Mouse (Mus musculus) regulatory T cell (primary cell): ENCODE data around the gene Map3k21.

ENCODE experiments used
- in situ Hi-C: fragments of 300-600 bp; cut with MboI, MseI; formaldehyde crosslinking; loops from one replicate; pipeline ENCODE4 v1.15.1; 2025; ENCODE audit warnings: high pct_unique_total_duplicates

Map3k21 gene

GRCm38 (mm10) chr8:125914386-125914785, 4.1 kb downstream of the Map3k21 start:
- in situ Hi-C loops, result no loop called here

DNA sequence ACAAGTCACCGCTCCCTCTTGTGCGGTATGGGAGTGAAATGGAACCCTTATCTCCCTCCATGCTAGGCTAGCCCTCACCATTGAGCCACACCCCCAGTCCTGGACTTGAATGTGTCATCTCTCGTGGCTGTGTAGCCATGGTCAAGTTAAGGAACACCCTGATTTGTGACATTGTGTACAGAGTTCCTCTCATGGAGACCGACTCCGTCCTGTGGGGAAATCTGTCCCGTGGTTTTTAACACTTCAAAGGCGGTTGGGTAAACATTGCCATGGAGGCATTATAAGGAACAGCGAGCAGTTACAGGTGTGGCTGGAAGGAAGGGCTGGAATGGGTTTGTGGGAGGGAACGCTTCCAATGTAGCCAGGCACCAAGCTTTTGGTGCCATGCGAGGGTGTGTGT, 6.8 kb downstream of the Map3k21 start:
- in situ Hi-C loops, result no loop called here

GRCm38 (mm10) chr8:125918719-125919118, 8.5 kb downstream of the Map3k21 start:
- in situ Hi-C loops, result no loop called here

DNA sequence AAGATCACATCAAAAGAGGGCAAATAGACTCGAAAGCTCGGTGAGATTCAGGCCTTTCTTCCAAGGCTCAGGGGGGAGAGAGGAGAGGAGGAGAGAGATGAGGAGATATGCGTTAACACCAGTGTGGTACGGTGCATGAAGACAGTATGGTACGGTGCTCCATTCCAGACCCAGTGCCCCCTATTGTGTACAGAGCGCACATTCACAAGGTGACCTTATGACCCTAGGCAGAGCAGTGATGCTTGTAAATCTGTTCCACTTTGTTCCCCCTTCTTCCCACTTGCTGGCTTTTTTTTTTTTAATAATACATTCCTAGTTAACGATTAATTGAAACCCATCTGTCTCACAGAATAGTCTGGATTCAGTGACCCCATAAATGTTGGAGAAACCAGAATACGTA, 9.3 kb downstream of the Map3k21 start:
- in situ Hi-C loops, result no loop called here

GRCm38 (mm10) chr8:125920281-125920680, 10.0 kb downstream of the Map3k21 start:
- in situ Hi-C loops, result no loop called here

DNA sequence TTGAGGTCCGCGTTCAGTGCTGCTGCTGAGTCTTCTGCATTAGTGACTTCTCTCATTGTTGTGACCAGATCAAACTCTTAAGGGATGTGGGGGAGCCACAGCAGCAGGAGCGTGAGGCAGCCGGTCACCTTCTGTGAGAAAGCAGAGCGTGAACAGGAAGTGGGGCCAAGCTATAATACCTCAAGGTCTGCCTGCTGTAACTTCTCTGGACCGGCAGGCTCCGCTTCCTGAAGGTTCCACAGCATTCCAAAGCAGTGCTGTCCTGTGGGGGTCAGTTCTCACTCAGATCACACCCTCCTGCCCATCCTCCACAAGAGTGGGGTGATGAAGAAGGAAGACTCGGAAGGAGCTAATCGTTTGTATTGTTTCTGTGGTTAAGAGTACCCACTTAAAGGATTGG, 10.5 kb downstream of the Map3k21 start:
- in situ Hi-C loops, result no loop called here

- in situ Hi-C loops, result no loop called here
Observed at GRCm38 (mm10) chr8:125922333-125922732, 12.1 kb downstream of the Map3k21 start.

- in situ Hi-C loops, result no loop called here
Observed at GRCm38 (mm10) chr8:125926636-125927035, 16.4 kb downstream of the Map3k21 start.

DNA sequence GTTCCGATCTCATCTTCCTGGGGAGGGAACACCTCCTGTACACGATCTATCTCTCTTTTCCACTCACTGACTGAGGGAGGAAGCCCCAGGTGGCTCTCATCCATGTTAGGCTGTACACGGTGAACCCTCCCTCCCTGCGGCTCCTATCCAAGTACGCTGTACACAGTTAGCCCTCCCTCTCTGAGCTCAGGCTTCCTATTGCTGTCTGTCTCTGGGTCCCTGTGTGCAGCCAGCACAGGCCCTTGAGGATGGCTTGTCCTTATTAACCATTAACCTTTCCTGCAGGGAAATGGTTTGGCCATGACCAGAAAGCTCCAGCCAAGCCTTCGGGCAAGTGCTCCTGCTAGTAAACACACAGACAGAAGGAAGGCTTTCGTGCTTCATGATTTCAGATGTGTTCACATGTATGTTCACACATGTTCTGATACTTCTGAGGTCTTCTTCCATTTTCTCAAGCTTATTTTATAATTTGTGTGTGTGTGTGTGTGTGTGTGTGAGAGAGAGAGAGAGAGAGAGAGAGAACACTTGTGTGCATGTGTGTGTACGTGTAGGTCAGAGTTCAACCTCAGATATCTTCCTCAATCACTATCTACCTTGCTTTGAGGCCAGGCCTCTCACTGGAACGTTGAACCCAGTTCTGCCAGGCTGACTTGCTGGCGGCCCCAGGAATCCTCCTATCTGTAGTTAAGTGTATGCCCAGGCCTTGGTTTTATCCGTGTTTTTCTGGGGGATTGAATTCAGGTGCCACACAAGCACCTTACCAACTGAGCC, 20.2 kb downstream of the Map3k21 start:
- in situ Hi-C loops, result no loop called here

- in situ Hi-C loops, result no loop called here
Observed at GRCm38 (mm10) chr8:125931822-125932221, 21.6 kb downstream of the Map3k21 start.

DNA sequence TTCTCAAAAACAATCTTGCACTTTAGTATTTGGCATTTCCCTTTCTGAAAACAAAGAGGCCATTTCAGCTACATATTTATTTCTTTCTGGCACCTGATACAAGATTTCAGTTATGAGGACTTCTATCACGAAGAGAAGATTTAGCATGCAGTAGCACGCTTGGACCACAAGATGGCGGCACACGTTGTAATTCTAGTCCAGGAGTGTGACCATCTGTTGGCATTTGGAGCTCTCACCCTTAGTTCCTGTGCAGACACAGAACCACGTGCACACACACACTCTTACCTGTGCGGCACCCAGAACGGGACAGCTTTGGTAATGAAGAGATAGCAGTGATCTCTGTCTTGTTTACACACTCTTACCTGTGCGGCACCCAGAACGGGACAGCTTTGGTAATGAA, 25.4 kb downstream of the Map3k21 start:
- in situ Hi-C loops, result no loop called here

GRCm38 (mm10) chr8:125944511-125944910, 34.3 kb downstream of the Map3k21 start:
- in situ Hi-C loops, result no loop called here

DNA sequence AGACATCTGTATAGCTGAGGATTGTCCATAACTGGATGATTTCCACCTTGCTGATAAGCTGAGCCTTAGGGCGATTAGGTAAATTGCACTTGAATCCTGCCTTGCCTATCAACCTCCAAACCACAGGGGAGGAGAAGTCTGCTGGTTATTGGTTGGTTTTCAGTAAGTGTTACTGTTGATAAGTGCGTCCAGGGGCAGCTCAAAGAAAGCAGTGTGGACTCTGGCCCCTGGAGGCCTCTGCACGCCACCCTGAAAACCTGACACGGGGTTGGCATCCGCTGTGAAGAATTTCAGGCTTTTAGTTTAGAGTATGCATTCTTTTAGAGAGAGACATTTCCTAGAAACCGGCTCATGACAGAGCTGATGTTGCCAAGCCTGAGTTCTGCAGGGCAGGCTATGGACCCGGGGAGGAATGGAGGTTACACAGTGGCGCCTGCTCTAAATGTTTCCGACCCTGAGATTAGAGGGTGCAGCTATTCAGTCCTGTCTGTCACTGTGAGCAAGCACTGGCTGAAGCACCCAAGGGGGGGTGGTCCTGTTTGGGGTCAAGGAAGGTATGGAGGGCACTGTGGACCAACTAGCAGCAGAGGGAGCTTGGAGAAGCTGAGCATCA, 38.6 kb downstream of the Map3k21 start:
- in situ Hi-C loops, result no loop called here

- in situ Hi-C loops, result no loop called here
Observed at GRCm38 (mm10) chr8:125950007-125950940, 40.0 kb downstream of the Map3k21 start.

DNA sequence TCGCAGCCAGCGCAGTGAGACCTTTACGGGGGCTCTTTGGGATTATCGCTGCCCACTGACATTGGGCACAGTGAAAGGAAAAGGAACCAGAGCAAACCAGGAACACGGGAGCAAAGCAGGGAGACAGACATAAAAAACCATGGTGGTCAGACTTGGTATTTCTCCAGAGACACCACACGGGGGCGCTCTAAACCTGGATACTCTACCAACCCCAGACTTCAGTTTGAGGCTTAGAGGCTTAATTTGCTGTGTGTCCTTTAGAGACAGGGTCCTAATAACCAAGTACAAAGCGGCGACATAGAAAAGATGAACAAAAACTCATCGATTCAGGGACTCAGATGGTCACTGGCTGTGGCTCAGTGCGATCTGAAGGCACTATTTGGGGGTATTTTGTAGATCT, 45.4 kb downstream of the Map3k21 start:
- in situ Hi-C loops, result no loop called here

DNA sequence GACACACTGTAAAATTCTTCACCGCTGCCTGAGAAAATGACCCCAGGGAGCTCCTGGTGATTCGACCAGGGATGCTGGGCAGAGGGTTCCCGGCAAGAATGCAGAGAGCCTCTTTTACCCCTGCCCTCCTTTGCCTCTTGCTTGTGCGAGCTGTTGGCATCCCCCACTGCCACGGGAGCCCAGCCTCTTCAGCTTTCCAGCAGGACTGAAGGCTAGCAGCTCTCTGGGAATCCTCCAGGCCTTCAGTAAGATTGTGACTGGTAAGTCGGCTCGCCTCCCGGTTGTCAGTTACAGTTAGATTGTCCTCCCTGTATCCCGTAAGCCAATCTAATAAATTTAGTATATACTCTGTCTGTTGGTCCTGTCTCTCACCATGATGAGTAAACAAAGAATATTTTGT, 46.5 kb downstream of the Map3k21 start:
- in situ Hi-C loops, result no loop called here

DNA sequence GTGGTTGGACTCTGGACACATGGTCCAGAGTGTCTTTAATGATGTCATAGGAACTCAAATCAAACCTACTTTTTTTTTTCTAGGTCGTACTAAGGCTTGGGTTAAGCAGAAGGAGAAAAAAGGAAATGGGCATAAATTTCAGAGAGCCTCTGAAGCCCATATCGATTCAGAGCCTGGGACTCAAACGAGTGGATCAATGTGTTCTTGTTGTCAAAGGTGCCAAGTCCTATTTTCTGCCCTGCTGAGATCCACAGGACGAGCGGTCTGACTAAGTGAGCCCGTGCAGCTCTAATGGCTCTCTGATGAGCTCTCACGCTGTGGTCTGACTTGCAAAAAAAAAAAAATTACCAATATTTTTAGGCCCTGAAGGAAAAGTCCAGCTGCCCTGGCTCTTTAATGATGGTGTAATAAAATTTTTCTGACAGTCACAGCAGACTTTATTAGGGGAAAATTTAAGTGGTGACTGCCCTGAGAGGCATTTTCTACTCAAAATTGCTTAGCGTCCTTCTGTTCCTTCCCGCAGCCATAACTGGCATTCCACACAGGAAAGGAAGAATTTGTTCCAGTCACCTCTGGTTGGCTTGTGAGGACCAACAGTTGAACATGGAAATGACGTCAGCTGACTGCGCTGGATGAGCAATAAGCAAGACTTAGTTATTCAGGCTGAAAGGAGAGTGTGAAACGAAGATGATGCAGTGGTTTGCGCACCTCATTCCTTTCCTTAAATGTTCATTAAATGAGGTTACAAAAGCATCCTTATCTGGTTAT, 47.2 kb downstream of the Map3k21 start:
- in situ Hi-C loops, result no loop called here

DNA sequence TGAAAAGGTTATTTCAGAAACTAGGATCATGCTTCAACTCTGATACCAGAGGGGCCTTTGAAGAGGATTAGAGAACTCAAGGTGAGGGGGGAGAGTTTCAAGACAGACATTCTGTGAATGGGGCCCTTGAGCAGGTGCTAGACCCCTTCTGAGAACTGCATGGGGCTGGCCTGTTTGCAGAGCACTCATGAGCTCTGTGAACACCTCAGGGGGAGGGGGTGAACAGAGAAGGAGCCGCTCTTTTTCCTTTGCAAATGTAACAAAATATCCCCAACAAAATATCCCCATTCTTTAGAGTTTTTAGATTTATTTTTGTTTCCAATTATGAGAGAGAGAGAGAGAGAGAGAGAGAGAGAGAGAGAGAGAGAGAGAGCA, 47.7 kb downstream of the Map3k21 start:
- in situ Hi-C loops, result no loop called here

GRCm38 (mm10) chr8:125959363-125959771, 49.1 kb downstream of the Map3k21 start:
- in situ Hi-C loops, result no loop called here

GRCm38 (mm10) chr8:125960037-125960436, 49.8 kb downstream of the Map3k21 start:
- in situ Hi-C loops, result no loop called here

GRCm38 (mm10) chr8:125961790-125962189, 51.5 kb downstream of the Map3k21 start:
- in situ Hi-C loops, result no loop called here

DNA sequence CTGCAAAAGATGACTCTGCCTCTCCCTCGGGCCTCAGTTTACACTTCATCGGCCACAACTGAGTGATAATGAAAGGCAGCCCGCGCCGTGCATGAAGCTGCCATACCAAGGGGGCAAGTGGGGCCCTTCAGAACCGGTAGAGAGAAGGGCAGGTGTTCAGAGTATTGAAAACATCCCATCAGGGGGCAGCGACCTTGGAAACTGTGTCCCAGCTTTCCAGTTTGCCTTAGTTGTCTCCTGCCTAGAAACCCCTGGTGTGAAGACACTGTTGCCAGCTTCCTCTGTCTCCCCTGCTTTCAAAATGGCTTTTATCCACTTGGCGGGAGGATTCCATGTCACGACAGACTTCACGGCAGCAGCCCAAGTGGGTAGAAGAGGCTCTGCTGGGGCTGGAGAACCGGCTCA, 53.6 kb downstream of the Map3k21 start:
- in situ Hi-C loops, result no loop called here
